Mouse (Mus musculus) adipocyte (in vitro differentiated cells): ENCODE data around the gene Gas6.
A peak's percentile ranks its signal among the peaks of the same experiment; 100 is the strongest.

Source experiments
- DNase-seq: peaks from one replicate; pipeline ENCODE4 v3.0.0-alpha.2; 2016; ENCODE audit warnings: low spot score

Gas6 gene

DNA sequence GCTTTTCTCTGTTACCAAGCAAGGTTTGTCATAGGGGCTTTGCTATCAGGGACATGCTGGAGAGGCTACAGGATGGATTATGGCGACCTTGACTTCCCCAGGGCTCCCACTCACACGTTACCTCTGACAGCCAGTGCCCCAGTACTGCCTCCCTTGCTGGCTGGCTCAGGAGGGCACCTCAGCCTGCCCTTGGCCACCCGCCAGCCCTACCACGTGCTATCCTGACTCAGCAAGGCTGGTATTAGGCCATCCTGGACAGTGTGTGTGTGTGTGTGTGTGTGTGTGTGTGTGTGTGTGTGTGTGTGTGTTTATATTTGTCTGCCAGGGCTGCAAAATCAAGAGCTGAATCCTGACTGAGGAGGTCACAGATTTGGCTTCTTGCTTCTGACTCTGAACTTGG, 12.6 kb upstream of the Gas6 start:
- peak; percentile 93 for DNase-seq

DNA sequence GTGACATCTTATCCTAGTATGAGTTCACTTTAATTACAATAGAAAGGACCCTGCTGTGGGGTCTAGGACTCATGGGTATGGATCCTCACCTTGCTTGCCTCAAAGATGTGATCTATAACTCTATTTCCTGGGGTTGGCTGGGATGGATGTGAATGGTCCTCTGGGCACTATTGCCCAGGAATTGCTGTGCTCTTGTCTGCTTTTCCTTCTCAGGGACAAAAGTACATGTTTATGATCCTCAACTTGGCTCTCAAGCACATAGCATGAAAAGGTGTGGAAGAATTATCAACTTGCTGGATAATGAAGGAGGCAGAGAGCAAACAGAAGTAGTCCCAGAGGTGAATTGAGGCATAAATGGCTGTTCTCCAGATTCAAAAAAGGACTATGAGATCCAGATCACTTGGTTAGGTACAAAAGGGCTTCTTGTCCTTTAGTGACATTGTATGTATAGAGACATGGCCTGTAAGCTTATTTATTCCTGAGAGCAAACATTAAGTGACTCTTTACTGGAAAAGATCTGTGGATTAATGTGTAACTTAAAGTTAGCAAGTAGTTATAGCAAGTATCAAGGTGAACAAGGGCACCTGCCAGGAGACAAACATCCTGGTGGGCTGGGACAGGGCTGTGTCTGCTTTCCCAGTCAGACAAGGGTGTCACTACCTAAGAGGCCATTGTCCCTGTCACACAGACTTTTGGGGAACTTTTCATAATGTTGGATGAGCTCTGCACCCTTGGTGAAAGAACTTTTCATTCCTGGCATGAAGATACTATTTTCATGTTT, 10.8 kb upstream of the Gas6 start:
- no peak for DNase-seq

DNA sequence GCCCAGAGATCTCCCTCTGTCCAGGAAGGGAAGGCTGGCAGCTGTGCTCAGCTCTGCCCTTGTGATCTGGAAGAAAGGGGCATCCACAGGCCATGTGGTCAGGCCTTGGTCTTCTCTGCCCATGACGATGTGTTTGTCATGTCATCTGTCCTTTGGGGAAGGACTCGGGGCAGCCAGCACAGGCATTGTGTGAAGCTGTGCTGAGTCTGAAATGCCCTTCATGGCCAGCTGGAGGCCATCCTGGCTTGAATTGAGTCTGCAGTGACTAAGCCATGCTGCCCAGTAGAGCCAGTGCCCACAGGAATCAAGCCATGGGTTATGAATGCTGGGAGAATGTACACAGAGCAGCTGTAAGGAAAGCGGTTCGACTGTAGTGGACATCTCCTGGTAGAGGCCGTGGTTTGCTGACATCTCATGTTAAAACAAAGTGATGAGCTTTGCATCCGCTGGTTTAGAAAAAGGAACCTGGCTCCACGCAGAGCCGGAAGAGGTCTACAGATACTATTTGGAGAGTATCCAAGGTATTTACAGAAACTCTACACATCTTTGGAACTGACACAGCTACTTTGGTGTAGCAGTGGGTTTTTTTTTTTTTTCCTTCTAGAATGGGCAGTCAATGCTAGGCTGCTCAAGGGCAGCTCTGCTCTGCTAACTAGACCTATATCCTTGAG, 9.8 kb upstream of the Gas6 start:
- peak; percentile 83 for DNase-seq

DNA sequence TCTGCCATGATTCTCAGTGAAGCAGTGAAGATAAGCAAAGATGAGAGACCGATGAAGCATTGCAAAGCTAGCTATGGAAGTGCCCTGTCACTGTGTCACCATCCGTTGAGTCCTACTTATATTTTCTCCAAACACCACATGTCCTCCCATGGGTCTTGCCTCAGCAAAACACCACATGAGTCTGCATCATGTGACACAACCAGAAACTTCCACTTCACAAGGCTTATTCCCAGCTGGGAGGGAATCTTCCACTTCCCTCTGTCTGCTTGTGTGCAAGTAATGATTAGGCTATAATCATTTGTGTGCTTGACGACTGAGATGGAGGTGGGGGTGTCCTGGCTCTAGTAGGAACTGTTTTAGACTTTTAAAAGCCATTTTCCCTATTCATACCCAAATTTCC, 6.9 kb upstream of the Gas6 start:
- DNase-seq, result no peak

DNA sequence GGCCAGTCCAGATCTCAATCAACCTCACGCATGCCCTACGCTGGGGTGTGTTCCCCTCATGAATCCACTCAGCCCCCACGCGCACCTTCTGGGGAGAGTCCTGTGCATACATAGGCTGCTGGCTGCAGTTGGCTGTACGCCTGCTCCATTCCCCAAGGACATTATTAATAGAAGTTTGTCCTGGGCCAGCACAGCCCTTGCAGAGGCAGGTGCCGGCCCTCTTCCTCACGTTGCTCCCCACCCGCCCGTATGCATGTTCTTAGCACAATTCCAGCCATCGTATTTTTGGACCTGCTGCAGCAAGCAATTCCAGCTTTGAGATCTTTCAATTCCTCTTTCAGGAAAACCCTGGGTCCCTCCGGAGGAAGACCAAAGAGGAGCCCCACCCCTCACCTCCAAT, 1.3 kb downstream of the Gas6 start:
- DNase-seq, result no peak

DNA sequence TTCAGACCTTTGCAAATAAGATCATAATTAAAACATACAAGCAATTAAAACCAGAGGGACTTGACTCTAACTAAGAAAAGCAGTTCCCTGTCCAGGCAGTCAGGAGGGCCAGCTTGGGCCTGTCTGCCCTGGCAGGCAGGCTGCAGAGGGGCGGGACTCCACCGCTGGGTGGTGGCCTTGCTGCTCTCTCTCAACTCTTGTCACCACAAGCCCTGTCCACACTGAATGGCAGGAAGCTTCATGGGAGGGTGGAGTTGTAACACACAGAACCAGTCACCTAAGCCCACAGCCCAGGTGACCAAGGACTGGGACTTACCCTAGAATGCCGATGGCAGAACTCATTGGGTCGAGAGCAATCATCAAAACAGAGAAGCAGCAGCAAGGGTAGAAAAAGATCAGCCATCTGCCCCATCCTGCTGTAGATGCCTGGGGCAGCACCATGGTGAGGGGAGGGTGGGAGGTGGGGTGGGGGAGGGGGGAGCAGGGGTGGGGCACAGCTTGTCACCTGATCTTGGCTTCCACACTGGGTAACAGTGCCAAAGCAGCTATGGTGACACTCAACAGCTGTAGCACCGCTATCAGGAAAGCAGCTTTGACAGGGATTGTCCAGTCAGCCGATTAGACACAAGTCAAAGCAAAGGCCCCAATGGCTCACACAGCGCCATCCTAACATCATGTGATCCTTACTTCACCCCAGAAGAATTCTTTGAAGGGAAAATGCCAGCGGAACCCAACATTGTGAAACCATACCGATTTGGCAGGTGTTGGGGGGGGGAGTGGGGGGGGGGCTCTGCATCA, 1.9 kb downstream of the Gas6 start:
- DNase-seq, result peak; percentile 74

DNA sequence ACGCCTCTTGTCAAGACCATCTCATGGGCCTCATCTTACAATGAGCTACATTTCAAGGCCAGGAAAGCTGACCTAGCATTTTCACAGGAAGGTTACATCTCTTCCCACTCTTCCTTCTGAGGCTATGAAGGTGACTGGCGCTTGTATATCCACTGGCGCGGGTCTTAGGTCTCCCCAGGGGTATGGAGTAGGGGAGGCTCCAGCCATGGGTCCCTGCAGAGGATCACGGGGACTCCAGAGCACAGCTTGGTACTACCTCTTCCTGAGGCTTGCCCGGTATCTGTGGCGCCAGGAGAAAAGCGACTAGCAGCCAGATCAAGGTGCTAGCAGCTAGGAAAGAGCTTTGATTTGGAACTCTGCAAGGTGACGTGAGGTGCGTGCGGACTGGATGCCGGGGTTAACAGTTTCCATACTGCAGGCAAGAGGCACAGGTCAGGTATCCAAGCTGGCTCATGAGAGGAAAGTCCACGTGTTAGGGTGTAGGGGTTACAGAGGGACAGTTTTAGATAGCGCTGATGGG, 2.7 kb downstream of the Gas6 start:
- no peak for DNase-seq

DNA sequence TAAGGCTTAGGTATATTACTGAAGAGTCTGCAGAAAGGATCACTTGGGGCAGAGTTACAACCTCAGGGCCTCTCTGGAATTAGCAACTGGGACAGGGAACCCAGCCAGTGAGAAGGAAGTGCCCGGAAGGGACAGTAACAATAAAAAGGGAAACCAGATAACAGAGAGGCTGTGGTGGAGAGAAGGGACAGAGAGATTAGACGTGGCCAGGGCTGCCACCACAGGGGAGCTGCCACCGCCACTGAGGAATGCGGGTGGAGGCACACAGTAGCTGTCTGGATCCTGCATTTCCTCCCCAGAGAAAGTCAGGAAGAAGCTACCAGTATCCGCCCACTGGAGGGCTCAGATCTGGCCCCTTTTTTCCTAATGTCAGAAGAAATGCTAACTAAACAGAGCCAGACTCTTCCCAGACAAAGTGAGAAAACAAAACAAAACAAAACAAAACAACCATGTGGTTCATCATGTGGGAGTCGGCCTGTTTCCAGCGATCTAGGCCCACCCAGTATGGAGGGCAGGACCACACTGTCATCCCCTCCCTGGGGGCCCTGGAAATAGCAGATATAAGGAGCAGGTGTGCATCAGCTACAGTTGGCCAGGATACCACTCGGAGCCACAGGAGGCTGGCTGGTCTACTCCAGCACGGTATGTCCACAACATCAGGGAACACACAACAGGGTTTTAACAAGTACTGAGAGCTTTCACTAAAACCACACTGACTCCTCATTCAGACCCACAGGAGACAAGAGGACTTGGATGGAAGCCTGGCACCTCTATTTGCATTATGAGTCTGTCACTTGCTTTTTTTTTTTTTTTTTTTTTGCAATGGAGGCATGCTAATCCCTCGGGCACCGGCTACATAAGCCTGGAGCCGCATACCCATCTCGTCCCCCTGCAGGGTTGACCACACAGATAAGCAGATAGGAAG, 4.0 kb downstream of the Gas6 start:
- DNase-seq, result no peak

DNA sequence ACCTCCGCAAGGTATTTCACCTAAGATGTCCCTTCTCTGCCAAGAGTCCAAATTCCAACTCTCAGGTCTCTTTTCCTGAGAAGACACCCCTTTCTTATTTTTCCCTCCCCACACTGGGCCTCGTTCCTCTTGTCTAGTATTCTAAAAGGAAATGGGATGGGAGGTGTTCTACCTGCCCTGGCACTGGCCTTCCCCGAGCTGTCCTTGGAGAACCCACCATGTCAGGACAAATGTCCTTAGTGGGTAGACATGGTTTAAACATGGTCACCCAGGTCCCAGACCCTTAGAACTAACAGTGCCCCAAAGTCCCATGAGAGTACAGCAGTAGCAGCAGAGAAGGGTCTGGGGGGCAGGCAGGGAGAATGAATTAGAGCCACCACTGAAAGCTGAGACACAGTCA, 4.9 kb downstream of the Gas6 start:
- no peak for DNase-seq

DNA sequence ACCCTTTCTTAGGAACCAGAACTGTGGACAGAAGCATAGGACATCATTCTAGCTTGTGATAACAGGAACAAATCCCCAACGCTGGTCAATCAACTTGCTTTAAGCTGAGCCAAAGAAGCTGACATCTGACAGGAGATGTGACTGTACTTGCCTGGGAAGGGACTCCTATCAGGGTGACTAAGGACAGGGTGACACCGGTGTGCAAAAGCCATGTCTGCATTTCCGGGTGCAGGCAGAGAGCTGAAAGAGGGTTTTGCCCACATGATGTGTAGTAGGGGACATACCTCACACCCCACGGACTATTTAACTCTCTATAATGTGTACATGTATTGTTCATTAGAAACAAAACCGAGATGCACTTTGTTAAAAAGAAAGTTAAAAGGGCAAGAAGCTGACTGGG, 11.1 kb downstream of the Gas6 start:
- DNase-seq, result no peak

DNA sequence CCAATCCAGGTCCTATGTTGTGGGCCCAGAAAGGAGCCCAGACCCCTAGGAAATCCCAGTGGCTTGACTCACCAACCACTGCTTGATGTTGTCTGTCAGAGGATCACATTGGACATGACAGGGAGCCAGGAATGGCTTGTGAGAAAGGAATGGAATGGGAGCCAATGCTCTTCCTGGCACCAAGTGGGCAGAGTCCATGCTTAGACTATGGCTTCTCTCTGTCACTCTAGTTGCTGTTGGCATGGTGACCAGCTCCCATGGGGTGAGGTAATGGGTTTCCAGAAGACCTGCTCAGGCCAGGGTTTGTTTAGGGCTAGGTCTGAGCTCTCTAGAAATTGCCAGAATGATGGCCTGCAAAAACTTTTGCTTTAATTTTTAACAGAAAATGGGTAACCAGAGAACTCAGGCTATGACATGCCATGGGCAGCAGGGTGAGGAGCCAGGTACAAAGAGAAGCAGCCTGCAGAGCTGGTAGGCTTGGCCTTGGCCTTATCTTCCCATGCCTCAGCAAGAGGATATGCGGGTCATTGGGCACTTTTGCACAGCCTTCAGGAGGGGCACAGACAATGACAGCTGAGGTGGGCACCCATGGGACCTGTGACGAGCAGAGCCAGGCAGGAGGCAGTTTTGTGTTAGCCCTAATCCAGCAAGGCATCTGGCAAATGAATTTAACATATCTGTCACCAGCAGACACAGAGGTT, 12.0 kb downstream of the Gas6 start:
- peak; percentile 96 for DNase-seq

DNA sequence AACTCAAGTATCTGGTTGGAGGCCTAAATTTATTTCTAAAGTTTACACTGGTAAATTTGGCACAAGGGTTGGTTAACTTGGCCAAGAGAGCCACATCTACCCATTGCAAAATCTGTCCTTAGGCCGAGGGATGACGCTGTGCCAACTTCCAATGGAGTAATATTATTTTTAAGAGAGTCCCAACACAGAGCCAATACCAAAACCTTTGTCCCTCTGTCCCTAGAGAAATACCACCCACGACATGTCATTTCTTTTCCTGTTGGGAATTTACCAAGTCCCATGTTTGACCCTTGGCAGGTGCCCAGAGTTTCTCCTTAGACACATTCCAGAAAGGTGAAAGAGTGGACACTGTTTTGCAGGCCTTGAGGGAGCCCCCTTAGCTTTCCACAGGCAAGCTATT, 12.7 kb downstream of the Gas6 start:
- DNase-seq, result peak; percentile 97

DNA sequence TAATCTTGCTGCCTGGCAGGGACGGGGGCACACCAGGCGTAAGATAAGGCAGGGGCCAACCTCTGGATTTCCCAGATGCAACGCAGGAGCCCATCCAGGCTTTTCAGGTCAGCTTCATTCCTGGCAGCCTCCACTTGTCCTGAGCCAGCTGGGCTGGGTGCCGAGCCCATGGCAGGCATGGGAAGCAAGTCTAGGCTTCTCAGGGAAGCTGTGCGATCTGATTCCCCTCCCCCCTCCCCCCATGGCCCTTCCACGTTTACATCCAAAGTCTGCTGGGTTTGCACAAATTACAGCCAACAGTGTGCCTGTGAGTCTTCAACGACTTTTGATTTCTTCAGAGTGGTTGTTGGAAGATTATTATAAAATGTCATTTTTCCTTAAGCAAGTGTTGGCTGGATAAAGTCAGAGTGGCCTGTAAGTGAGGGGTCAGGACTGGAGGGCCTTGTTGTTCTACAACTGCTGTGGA, 13.2 kb downstream of the Gas6 start:
- DNase-seq, result peak; percentile 91

DNA sequence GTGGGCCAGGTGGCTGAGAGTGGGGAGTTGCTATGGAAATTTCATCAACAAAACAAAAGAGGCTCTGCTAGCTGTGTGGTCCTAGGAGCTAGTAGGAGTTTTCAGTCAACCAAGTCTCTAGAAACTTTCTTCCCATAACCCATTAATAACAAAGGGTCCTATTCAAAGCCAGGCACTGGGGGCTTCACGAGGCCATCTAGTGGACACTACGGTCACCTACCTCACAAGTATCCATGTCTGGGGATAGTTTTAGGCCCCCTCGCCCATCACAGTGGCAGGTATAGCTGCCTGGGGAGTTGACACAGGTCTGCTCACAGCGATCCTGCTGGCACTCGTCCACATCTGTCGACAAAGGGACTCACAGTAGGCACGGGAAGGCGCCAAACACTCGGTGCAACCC, 18.4 kb downstream of the Gas6 start:
- DNase-seq, result no peak

DNA sequence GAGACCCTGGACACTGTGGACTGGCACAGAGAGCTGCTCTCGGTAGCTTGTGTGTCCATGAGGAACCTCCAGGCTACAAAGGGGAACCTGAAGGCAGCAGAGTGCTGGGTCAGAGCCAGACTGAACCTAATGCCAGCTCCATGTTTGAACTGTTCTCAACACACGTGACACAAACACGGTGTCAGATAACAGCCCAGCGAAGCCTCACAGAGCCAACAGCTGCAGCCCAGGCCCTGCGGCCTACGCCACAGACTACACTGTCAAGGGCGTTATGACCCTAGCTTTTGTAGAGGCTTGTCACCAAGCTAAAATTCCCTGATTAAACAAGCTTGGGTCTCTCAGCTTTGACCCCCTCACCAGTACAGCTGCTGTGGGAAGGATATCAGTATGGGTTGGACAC, 22.0 kb downstream of the Gas6 start:
- DNase-seq, result no peak

DNA sequence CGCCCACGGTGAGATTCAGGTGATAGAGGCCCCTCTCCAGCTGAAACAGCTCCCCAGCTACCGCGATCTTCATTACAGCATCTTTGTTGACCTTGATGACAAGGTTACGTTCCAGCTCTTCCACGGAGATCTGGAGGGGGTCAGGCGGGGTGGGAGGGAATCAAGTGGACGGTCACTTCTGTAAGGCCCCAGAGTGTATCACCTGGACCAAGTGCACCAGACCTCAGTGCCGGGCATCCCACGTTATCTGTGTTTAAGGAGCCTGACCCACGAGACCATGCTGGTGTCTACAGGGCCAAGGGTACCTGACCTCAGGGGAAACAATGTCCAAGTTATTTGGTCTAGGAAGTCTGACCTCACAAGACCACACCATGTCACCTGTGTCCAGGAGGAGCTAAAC, 22.8 kb downstream of the Gas6 start:
- DNase-seq, result no peak

DNA sequence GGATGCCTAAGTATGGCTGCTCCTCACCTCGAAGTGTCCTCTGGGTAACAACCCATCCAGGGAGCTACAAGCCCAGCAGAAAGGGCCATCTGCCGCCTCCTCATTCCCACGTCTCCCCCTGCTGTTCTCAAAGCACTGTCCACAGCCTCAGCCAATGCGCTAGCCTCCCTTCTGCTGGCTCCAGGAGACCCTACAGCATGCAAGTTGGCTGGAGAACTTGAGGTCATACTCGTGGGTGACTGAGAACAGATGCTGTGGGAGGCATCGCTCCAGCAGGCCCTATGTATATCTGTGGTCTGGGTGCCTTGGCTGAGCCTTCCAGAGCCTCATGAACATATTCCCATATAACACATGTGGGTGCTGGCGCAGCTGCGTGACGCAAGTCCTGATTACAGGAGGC, 25.6 kb downstream of the Gas6 start:
- DNase-seq, result no peak

DNA sequence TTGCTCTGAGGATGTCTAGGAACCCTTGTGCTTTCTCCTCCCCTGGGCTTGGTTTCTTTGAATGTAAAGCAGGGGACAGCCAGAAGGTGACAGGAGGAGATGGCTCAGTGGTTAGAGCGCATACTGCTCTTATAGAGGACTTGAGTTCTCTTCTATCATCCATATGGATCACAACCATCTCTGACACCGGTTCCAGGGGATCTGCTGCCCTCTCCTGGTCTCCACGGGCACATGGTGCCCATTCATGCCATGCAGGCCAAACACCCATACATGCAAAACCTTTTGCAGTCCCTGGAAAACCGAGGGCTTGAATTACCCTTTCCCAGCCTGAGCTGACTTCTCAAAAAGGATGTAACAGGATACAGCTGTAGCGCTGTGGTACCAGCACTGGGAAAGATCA, 27.3 kb downstream of the Gas6 start:
- peak; percentile 64 for DNase-seq

DNA sequence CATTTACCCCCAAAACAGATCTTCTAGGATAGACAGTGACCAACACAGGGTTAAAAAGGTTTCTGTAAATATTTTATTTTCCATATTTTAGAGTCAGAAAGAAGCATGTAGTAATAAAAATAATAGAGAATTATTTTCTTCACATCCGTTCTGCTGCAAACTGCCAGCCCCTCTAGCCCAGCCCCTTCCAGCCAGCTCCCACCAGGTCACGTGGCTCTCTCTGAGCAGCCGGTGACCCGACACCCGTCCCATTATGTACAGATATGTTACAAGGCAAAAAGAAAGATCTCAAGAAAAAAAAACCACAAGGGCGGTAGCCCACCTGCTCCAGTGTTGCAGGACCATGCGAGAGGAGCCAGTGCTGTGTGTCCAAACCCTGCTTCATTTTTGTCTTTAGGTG, 29.0 kb downstream of the Gas6 start:
- DNase-seq, result no peak

DNA sequence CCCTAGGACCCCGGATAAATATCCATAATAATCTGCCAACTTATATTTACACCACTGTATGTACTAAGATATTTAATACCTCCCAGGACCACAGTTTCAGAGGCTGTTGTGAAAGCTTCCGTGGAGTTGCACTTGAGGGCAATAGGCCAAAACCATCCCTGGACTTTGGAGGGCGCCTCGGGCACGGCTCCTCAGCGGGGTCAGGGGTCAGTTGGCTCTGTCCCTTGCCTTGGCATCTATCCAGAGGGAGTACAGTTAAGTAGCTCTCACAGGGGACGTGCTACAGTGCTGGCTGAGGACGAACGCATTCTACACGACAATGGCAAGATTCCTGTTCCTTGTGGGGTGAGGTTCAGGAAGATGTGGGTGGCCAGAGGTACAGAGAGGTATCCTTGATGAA, 31.9 kb downstream of the Gas6 start:
- peak; percentile 84 for DNase-seq

DNA sequence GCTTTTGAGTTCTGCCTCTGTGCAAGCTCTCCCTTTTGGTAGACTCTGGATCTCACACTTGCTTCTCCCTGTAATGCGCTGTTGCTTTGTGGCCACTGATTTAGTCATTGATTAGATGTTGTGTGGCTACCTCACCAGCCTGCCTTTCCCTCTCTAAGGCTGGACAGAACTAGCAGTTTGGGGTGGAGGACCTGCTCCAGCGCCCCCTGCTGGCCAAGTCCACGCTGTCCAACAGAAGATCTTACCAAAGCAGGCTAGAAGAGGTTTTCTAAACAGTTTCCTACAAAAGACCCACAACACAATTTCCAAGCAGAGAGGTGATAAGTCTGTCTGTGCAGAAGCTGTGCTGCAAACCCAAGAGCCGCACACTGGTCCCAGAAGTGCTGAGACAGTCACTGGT, 32.4 kb downstream of the Gas6 start:
- DNase-seq, result peak; percentile 86
